Mouse (Mus musculus) skeletal muscle tissue, adult 2 months (tissue): Measurements from ENCODE around the gene Glra4.

Experiments used
- DNase-seq: peaks from one replicate; pipeline ENCODE4 v3.0.0-alpha.2; 2012; ENCODE audit warnings: low read depth, low spot score

The Glra4 gene

DNA sequence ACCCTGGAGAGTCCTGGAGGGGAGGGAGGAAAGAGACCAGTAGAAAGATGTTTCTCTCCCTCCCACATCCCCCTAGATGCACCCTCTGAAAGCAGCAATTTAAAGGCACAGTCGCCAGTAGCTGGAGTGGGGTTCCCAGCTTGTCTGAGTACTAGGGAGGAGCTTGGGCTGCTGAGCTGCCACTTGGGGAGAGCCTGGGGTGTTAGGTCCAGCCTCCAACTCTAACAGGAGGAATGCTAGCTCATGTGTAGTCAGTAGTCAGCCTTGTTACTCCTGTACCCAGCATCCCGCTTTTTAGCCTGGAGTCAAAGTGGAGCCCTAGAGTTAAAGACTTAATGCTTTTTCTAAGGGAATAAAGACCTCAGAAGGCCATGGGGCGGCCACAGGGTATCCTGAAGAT lies at the start of gene Glra4:
Gene Glra4, minus strand, starts transcription at position 101 of the 400 bp plus-strand sequence.
- DNase-seq: no peak

DNA sequence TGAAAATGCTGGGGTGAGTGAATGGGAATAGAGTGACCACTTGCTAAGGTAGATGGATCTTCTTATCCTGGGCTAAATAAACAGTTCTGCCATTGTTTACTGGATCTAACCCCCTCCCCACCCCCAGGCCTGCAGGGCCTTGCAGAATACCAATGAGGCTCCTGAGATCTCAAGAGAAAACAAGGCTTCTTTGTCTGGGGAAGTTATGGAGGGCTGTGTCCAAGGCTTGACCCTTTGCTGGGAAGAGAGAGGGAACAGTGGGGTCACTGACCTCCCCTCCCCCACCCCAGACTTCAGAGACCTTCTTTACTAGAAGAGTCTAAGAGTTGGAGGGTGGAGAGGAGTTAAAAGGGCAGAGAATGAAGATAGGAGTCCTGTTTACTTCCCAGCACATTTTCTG lies 48.7 kb upstream of the Glra4 start:
- DNase-seq: no peak

DNA sequence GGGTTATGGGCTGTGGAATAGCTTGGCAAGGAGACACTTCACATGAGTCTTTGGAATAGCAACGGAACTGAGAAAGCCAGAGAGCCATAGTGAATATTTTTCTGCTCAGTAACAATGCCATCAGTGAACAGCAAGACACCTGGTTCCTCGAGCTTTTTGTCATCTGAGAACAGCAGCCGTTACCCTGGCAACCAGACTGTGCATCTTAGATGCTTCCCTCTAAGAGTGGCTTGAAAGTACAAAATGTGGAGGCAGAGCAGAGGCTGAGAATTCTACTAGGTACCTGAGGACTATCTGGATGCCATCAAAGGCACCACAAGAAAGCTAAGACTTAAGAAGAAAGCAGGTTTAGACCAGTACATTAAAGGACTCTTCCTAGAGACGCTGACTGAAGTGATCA lies 45.1 kb upstream of the Glra4 start:
- DNase-seq: no peak

DNA sequence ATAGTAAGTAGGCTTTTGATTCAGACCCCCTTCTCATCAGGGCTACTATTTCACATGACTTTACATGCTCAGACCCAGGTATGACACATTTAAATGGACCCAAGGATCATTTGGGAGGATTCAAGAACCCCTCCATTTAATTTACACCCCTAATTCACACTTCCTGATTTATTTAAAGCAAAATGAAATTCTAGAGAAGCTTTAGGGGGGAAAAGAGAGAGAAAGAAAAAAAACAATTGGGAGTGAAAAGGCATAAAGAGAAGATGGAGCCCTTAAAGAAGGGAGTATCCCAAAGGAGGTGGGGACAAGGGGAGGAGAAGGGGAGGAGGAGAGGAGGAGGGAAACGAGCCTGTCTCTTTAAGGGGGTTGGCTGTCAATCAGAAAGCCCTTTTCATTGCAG lies 42.4 kb upstream of the Glra4 start, which contains the start of gene Plp1:
Gene Plp1, plus strand, starts transcription at position 301 of the 400 bp plus-strand sequence.
- no peak for DNase-seq

DNA sequence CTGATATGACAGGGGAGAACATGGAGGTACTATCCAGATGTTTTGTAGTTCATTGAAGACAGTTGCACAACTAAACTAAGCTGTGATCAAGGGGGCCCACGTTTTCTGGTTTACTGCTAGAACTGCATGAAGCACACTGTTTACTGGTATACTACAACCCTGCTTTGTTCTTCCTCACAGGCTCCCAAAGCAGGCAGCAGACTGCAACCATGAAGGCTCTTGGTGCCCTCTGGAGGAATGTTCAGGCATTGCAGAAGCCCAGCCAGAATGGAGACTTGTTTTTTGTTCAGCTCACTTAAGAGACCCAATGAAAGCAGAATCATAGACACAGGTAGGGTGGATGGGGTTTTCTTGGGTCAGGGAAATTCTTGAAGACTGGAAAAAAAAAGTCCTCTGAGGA lies 40.3 kb upstream of the Glra4 start:
- peak; percentile 39 for DNase-seq

DNA sequence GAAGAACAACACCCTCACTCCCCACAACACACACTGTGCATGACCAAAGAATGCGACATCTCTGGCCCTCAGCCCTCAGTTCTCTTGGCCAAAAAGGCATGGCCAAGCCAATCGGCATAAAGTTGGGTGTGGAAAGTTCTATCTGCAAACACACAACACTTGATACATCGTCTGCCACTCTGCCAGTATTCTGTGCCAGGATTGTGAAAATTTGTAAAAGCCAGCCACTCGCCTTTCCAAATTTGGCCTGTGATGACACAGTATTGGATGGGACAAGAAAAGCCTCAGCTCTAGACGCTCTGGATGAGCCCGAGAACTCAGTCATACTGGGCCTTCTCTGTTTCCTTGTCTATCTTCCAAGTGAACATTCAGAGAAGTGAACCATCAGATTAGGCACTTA lies 39.8 kb upstream of the Glra4 start:
- DNase-seq: peak; percentile 19

DNA sequence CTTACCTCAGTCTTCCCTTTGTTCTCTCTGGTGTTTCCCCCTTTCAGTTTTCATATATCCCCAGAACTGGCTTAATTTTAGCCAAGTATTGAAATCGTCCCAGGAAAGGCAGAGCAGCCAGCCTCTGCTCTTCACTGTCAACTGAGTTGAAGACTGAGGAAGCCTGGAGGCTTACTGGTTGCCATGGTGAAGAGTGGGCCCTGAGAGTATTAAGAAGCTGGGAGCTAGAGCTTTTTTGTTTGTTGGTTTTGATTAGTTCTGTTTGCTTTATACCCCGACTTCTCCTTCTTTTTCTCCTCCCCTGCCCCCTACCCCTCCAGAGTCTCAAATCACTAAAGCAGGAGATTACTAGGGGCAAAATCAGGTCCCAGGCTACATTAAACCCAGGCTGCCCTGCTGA lies 17.3 kb upstream of the Glra4 start:
- no peak for DNase-seq

DNA sequence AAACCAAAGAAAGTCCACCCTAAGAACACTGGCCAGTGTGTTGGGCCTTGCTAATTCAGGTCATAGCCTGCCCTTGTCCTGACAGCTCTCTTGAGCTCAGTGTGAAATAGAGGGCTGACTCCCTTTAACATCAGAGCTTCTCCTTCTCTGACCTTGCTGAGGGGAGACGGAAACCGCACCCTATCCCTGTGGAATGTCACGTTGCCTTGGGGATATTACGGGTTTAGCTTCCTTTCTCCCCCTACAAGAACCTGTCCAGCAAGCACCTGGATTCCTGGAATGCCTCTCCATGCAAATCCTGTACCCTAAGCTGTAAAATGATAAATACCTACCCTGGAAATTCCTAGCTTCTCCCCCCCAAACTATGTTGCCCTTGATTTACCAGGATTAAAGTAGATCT lies 9.5 kb upstream of the Glra4 start:
- no peak for DNase-seq

DNA sequence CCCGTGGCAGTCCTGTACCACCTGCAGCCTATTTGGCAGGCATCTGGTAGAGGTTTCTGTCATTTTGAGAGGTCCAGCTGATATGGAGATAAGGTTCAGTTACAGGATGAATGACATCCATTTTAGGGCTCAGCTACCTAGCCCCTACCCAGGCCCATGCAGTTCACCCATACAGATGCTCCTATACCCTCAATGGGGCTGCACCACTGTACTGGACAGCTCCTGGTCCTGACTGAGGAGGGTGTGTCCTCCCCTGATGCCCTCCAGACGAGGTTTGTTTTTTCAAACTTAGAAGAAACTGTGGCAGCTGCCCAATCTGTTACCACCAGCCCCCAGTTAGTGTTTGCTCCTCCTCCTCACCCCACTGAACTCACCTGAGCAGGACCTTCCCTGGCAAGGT lies 679 bp downstream of the Glra4 start:
- DNase-seq: no peak

DNA sequence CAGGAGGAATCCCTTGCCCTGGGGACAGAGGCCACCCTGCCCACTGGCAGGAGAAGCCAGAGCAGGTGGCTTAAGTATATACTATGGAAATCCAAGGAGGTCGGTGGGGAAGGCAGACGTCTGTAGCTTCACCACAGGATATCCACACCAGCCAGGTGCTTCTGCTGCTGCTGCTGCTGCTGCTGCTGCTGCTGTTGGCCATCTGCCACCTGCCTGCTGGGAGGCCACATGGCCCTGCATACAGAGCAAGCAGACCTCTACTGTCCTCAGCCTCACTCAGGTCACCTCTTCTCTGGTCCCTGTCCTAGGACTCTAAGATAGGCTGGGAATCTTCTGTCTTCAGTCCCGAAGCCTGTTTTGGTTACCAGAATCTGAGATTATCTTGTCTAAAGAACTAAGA lies 1.9 kb downstream of the Glra4 start:
- no peak for DNase-seq

DNA sequence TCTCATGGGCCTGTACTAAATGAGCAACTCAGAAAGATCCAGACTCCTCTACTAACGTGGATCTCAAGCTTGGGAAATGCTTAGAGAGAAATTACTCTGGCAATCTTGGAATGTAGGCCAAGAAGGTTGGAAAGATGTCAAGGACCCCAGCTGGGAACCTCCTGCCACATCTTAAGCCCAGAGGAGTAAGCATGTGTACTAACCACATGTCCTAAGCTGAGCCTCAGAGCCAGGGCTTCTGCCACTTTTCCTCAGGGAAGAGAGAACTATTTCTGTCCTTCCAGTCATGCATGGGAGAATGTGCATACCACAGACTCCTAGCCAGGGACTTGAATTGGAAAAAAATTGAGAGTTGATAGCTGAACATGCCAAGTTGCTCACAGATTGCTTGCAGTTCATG lies 6.9 kb downstream of the Glra4 start:
- peak; percentile 30 for DNase-seq

DNA sequence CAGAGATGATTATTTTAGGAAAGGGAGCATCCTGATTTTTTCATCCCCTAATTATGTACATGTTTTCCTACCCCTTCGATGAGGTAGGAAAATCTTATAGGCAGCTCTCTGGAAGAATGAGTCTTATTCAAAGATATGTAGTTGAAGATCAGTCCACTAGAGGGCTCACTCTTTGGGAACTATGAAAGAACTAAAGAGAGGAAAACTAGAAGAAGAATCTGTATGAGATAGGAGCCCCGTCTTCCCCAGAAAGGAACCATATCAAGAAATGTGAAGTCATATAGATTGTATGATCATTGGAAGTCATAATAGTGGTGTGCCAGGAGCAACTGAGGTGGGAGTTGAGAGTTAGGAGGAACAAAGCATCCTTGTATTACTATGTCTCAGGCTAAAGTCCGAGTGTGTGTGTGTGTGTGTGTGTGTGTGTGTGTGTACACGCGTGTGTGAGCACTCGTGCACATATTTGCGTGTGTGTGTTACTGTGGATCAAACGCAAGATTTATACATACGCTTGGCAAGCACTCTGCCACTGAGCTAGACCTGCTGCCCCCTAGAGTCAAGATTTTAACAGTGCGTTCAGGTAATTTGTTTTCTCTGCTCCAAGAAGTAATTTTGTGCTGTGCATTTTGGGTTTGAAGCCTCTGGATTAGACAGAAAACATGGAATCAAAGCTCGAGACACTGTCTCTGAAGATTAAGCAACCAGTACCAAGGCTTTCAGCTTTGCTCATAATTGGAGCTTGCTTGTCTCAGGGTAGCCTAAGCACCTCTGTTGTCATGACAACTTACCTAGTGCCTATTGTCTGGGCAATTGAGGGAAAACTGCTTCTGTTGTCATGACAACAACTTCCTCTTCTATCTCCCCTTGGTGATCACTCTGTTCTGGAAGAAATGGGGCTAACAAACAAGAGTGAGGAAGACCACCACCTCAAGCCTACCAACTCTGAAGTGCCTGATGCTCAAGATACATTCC lies 18.6 kb downstream of the Glra4 start:
- no peak for DNase-seq

DNA sequence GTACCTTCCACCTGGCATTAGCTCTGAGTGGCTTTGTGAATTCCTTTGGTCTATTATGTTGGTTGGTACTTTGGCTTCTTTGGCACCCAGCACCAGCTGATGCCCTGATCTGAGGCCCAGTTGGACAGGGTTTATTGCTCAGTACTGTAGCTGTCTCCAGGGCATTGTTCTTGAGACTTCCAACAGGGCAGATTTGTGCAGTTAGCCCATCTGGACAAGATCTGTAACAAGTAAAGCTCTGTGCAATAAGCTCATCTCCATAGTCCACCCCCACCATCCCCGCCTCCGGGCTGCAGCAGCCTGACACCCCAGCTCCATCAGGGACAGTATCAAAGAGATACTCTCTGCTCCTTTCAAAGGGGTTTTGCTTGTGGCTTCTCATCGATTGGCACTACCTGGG lies 24.5 kb downstream of the Glra4 start:
- no peak for DNase-seq

DNA sequence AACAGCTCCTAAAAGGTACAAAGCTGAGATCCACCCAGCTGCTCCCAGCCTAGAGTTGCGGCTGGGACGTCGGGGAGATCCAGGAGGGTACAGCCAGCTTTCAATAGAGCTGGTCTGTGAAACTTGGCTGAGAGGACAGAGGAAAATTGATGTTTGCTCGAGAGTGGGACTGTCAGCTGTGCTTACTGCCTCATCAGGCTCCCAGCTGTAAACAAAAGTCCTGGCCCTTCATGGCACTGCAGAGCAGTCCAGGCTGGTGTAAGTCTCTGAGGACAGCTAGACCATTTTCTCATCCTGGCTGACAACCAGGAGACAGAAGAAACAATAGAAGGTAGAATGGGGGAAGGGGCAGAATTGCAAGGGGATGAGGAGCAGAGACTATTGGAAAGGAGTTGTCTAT lies 30.6 kb downstream of the Glra4 start:
- no peak for DNase-seq

DNA sequence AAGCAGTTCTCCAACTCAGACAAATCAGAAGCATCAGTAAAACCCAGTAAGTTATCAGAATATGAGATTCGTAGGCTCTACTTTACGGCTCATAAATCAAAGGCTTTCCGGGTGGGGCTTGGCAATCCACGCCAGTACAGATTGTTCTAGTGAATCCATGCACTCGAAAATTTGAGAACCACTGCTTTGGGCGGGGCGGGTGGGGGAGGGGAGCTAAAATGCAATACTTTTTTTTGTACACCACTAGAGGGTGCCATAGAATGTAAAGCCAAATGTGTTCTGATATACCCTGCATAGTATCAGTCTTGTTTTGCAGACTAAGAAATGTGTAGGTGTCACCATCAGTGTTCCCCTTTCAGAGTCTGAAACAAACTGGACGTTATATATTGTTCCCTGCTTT lies 35.3 kb downstream of the Glra4 start:
- DNase-seq: no peak

DNA sequence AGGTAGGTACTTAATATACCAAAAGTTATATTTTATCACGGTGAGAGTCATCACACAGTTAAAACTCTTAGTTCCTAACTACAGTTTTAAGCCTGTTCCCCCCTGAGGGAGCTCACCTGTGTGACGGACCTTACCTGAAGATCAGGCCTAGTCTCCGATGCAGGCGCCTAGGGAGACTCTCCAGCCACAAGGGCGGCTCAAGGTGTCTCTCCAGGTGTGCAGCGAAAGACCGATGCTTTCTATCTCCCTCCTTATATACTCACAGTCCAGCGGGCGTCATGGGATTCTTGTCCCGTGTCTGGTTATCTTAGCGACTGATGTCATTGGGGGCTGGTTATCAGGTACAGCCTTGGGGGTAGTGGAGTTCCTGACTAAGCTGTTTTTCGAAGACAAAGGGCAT lies 36.5 kb downstream of the Glra4 start, which contains the start of gene Morf4l2:
Gene Morf4l2, minus strand, starts transcription at position 232 of the 400 bp plus-strand sequence.
- DNase-seq: no peak

DNA sequence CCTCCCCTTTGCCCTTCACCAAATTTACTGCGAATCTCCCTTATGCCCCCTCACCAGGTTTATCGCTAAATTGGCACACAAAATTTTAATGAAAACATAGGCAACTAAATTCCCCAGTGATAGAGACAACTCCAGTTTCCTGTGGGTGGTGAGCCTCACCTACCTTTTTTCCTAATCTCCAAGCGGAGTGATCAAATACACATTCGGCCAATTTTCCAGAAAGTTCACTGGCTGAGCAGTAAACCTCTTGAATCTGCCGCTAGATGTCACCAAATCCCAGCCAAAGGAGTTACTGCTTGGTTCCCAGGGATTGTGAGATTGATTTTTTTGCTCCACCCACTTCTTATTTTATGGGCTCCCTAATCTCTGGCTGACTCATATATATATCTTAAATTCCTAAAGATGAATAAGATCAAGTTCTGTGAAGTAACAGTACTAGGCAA lies 37.3 kb downstream of the Glra4 start:
- peak; percentile 57 for DNase-seq

DNA sequence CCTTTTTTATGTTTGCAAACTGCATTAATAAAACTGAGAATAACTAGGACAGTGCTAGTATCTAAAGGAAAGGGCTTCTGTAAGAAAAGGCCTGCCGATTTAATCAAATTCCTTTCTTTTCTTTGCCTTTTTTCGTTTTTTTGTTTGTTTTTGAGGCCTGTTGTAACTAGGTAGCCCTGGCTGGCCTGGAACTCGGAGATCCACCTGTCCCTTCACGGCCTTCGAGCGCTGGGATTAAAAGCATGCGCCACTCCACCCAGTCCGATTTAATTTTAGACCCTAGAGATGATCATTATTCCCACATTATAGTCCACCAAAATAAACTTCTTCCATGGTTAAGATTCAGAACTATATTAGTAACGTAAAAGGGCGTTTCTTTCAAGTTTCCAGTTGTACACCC lies 37.7 kb downstream of the Glra4 start:
- DNase-seq: no peak

DNA sequence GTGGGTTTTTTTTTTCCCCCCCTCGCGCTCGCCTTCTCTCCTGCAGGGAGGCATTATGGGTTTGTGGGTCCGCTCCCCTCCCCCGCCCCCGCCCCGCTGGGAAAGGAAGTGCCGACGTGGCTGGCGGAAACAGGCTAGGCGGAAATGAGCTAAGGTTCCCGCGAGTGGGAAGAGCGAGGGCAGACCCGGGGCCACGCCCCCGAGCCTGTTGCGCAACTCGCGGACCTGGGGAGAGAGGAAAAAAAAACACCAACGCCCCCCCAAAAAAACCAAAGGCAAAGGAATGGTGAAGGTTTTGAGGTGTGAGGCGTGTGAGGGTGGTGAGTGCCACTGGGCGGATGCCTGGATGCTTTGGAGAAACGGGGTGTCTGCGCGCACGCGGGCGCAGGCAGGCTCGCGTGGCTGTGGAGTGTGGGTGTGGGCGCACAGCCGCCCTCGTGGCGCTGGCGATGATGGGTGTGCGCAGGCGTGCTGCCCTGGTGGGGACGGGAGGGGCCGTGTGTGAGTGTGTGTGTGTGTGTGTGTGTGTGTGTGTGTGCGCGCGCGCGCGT lies 38.2 kb downstream of the Glra4 start:
- peak; percentile 78 for DNase-seq

DNA sequence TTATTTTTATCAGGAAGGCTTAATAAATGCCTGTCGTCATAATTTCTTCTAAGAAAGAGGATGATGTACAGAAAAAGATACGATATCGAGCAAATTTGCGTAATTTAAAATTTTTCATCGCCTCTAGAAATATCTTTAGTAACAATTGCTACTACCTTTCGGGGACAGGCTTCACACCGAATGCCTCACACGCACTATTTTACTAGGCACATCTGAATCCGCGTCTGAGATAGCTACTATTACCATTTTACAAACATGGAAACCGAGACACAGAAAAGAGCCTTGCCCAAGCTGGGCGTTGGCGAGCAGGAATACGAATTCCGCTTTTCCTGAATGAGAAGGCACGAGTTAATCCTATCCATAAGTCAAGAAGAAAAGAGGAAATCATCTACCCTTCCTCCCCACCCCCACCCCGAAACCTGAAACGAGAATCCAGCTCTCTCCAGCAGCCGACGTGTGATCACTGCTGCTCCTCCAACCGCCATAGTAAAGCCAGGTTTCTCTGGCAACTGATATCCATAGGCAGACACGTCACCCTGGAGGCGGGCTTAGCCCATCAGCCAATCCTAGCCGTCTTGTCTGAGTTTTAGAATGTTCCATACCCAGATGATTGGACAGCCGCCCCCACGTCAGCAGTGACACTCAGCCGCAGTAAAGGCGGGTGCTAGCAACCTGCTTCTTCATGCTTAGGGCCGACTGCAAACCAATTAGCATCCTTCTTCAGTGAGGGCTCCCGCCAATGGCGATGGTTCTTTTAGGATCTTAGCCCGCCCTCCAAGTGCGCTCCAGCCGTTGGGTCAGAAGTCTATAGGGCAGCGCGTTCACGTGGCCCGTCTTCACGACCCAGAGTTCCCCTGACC lies 38.9 kb downstream of the Glra4 start:
- peak; percentile 97 for DNase-seq

DNA sequence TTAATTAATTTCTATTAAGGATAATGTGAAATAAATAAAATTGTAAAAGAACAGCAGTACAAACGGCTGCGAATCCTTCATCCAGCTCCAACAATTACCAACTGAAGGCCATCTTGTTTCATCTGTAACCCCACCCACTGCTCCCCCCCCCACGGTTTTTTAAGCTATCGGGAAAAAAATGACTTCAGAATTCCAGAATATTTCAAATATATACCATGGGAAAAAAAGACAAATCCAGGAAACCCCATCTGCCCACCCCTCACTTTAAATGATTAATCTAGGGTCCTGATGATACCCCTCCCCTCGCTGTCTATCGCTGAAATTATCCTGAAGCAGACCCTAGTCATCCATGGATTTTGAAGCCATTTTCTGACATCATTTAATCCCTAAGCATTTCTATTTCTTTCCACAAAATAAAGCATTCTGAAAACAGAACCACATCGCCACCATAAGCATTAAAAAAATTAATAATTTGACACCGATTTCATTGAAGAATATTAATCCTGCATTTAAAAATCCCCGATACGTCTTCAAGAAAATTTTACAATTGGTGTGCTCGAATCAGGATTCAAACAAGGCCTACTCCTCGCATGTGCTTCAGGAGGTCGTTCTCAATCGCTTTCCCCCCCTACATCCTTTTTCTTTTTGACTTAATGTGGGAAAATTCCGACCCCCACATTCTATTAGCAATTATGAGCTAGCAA lies 39.7 kb downstream of the Glra4 start:
- DNase-seq: no peak
